Mouse (Mus musculus): ENCODE data around the gene Gm10134.

DNA sequence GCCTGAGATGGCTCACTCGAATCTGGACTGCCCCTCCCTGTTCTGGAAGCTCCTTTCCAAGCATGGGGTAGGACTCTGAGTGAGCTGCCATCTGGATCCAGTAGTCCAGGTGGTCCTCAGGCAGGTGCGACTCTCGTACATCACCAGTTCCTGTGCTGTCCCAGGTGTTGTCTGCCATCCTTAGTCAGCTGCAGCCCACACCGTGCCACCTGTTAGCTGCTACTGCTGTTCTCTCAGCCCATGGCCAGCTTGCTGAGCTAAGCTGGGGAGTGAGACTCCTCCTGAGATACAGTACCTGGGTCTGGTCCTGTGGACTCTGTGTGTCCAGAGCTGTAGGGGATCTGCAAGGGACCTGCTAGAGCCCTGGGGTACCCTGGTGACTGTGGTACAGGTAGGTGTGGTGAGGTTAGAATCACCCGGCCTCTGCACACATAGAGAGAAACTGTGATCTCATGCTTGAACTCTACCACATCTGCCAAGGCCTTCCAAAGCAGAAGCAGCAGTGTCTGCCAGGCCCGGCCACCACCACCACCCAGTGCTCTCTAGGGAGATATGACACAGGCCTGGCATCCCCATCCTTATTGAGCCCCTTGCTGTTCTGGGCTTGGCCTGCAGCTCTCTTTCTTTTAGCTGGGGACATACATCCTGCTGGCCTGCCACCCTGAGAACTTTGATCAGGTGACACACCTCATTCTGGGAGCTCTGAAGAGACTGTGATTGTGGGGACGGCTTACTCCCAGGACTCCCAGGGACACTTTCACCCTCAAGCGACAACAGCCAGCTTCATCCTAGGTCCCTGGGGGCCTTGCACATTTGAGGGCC lies 32.3 kb downstream of the Gm10134 start:
- no peak for TF ChIP-seq EP300 (IDR thresholded peaks at IDR 0.05; ENCODE audit: low read depth)
- TF ChIP-seq CTCF (IDR thresholded peaks at IDR 0.05; ENCODE audit: low read depth): no peak
